Mouse (Mus musculus) thymus, postnatal 25 days (tissue): Measurements from ENCODE around the gene Ccnt1.

Experiments
- DNase-seq: peaks from one replicate; pipeline ENCODE4 v3.0.0; 2022

The Ccnt1 gene

DNA sequence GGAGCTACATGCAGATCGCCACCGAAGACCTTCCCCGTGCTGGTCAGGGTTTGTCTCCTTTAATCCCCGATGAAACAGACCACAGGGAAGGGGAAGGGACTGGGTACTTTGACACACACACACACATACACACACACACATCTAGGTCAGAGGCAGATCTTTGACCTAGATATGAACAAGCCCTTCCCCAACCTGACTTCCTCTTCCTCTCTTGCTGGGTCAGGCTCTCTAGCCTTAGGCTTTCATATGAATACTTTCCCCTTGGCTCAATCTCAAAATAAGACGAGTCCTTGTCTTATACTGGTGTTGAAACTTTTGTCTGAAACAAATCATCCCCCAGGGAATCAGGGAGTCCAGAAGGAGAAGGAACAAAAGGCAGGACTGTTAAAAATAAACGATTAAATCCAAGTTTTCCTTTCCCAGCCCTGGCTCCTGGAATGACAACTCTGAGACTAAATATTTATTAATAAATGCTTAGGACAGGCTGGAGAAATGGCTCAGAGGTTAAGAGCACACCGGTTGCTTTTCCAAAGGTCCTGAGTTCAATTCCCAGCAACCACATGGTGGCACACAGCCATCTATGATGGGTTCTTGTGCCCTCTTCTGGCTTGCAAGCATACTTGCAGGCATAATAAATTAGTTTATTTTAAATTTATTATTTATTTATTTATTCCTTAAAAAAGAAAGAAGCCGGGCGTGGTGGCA is 64.3 kb downstream of the Ccnt1 start:
- DNase-seq: peak; percentile 46

DNA sequence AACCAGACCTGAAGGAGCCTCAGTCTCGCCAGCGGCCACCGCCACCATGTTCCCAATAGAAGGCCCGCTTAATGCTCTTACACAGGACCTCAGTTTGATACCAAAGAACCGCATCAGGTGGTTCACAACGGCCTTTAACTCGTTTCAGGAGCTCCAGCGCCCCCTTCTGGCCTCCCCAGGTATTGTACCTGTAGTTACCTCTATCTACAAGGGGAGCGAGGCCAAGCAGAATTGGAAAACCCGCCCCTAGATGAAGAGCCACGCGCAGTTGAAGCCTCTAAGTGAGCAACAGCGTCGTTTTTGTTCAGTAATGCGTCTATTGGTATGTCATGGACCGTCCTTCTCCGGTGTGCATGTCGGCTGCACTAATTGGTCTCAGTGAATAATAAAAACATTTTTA is 66.2 kb downstream of the Ccnt1 start:
- peak; percentile 85 for DNase-seq

DNA sequence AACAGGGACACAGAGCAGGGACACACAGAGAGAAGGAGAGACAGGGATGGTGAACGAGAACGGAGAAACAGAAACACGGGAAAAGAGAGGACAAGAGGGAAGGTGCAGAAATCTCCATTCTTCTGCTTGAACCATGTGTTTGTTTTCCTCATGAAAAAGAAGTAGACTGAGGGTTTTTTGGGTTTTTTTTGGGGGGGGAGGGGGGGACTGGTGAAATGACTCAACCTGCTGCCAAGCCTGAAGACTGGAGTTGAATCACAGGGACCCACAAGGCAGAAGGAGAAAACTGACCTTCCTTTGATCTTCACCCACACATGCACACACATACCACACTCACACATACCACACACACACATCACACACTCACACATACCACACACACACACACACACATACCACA is 67.4 kb downstream of the Ccnt1 start:
- DNase-seq: no peak

DNA sequence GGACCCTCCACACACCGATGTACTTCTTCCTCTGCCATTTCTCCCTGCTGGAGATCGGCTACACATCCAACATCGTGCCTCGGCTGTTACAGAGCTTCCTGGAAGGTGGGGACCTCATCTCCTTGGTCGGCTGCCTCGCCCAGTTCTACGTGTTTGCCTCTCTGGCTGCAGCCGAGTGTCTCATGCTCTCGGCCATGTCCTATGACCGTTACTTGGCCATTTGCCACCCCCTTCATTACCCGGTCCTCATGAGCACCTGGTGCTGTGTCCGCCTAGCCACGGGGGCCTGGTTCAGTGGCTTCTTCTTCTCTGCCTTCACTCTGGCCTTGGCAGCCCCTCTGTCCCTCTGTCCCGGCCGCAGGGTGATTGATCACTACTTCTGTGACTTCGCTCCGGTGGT is 73.1 kb downstream of the Ccnt1 start:
- DNase-seq: no peak

DNA sequence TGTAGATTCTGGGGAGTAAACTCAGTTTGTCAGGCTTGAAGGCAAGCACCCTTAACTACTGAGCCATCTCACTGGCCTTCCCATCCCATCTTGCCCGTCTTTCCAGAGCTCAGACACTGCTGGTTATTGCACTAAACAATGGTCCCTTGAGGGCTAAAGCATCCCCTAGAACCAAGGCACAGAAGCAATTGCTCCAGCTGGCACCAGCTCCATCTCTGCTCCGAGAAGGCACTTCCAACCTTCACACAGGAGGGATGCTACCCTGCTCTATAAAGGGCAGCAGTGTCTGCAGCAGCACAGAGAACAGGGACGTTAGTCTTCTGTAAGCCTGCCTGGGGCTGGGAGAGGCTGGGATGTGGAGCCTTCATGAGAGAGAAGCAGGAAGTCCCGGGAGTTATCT is 78.6 kb downstream of the Ccnt1 start, which contains the start of gene Olfr279:
Olfr279 (plus strand) TSS at position 301 of the 400 bp plus-strand sequence.
- DNase-seq: no peak

DNA sequence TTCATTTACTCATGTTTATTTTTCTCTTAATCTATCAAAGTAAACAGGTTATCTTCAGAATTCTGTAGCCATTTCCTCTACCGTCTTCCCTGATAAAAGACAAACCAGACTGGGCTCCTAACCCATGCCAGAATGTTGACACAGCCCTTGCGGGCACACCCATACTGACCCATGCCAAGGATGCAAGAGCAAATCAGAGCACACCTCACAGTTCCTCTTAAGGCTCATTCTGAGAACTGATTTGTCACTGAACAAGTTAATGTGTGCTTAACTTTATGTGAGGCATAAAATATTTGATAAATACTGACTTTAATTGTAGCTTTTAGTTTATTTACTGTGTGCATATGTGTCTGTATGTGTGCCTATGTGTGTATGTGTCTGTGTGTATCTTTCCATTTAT is 79.4 kb downstream of the Ccnt1 start:
- DNase-seq: no peak
